Mouse (Mus musculus) embryonic facial prominence, embryonic 10.5 days (tissue): Measurements from ENCODE around the gene Zfp160. TPM values are rescaled to one million over a fixed set of nuclear protein-coding genes. Genes with fewer than 3 reads are reported as not detected.
"Not testable (repeated sequence)": the region's sequence is repeated elsewhere in the genome, so short reads cannot be mapped to it uniquely, and the experiment has no call there.

ENCODE experiments used
- DNase-seq: peaks from one replicate; pipeline ENCODE4 v3.0.0-alpha.2; 2017; ENCODE audit warnings: low spot score
- H3K27ac ChIP-seq: fragments of 300-500 bp; sonication (generic); replicated peaks from 2 replicates; pipeline ENCODE4 v1.5.1; 2016; ENCODE audit warnings: mild to moderate bottlenecking
- H3K27me3 ChIP-seq: fragments of 300-500 bp; sonication (generic); replicated peaks from 2 replicates; pipeline ENCODE4 v1.6.1; 2016; ENCODE audit warnings: low read depth, mild to moderate bottlenecking; ENCODE audit not compliant: poor library complexity, severe bottlenecking
- H3K36me3 ChIP-seq: fragments of 300-500 bp; sonication (generic); replicated peaks from 2 replicates; pipeline ENCODE4 v1.6.1; 2016; ENCODE audit warnings: mild to moderate bottlenecking, moderate library complexity
- H3K4me1 ChIP-seq: fragments of 300-500 bp; sonication (generic); 2 replicates; pipeline ENCODE4 v1.6.1; 2016
- H3K4me3 ChIP-seq: fragments of 300-500 bp; sonication (generic); 2 replicates; pipeline ENCODE4 v1.5.1; 2016; ENCODE audit warnings: mild to moderate bottlenecking, moderate library complexity
- H3K9me3 ChIP-seq: fragments of 300-500 bp; sonication (generic); 2 replicates; pipeline ENCODE4 v1.6.1; 2016; ENCODE audit warnings: mild to moderate bottlenecking
- WGBS: fragments of 180-500 bp; shearing (Covaris S2); methylation state at CpG from one replicate; pipeline ENCODE4 v1.1.7; 2016; 5-methylcytosine and 5-hydroxymethylcytosine counted together
- polyA plus RNA-seq: library from polyadenylated mRNA; unstranded; fragments of >200 nt; fragmentation: Nextera tagmentation; extraction: Ambion mirVana; gene quantifications from 2 replicates; pipeline ENCODE4 v1.2.1, GENCODE M21; 2016

Zfp160 gene
- 18.0 and 18.1 TPM in 2 replicates for polyA plus RNA-seq

DNA sequence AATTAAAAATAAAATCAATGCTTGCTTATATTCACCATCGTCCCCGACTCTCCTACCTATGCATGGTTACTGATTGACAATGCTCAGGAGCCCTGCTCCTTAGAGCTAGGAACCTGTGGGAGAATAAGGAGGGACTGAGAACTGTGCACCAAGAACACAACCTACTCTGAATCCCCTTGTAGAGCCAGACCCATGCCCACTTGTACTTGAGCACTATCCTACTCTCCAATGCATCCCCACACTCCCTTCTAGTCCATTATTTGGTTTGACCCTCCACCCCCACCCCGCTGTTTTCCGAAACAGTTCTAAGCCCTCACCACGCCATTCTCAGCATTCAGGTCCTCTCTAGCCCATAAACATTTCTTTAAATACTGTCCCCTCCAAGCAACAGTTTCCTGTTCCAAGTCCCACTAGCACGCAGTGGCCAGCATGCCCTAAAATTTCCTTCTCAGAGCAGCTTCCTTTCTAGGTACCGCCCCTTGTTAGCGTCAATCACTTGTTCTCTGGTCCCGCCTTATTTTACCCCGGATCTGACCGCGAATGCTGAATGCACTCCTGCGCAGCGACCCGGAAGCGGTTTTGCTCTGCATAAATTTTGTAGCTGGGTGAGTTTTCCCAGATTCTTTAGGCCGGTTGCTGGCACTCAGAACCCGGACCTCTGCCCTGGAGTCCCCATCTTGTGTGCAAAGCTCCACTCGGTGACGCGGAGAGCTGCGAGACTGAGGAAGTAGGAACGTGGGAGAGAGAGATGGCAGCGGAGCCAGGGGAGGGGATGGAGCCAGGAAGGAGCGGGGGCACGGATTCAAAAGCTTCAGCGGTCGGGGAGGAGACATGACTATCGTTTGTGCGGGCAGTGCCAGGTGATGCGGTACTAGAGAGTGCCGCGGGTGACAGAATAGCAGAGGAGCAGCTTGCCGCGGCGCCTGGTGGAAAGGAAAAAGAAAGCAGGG is at the start of gene Zfp160:
Gene Zfp160 (plus strand): TSS at position 522 of the 950 bp plus-strand sequence.
- Histone ChIP-seq H3K27me3 (no peaks in the 10 kb centered on the region), H3K27ac (peak within 1 kb of the TSS; percentile 92), H3K4me3 (peak within 1 kb of the TSS; percentile 91), H3K4me1 (peaks cover 10% of the 10 kb centered on the region), H3K36me3 (peaks cover 23% of the 10 kb centered on the region), H3K9me3 (no peaks in the 10 kb centered on the region)
- WGBS = 6% methylated on average over 36 of the region's 36 CpGs
- DNase-seq = peak; percentile 87

DNA sequence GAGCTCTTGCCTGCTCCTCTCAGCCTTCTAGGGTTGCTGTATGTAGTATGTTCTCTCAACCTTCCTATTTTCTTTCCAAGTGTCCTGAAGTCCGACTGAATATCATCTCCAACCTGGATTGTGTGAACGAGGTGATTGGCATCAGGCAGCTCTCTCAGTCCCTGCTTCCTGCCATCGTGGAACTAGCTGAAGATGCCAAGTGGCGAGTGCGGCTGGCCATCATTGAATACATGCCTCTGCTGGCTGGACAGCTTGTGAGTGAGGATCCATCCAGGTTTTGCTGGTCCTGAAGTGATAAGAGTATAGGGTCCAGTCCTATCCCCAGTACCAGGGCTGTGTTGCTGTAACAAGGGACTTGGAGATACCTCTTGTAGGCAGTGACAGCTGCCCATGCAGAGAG is 48.3 kb upstream of the Zfp160 start:
- Histone ChIP-seq H3K27ac (no peak overlapping the region), H3K4me1 (no peaks in the 10 kb centered on the region), H3K4me3 (no peak overlapping the region), H3K36me3 (peaks cover 100% of the 10 kb centered on the region), H3K27me3 (no peaks in the 10 kb centered on the region), H3K9me3 (no peaks in the 10 kb centered on the region)
- 96% methylated on average over 5 of the region's 5 CpGs for WGBS
- DNase-seq = no peak

DNA sequence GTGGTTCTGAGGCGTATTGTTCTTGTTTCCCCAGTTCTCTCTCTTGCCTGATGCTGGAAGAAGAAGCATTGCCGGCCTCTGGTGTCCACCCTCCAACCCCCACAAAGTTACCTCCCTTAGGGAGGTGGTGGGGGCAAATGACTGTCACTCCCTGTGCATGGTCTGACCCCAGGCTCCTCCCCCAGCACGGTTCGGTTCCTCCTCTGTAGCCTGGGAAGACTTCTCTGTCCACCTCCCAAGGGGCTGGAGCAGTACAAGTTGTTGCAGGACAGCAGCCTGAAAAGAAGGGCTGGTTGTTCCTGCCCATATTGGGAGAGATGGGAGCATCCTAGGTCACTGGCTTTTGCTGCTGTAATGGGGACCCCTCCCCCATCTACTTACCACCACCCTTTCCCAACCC is 43.3 kb upstream of the Zfp160 start:
- H3K9me3 ChIP-seq = no peaks in the 10 kb centered on the region
- no peak overlapping the region for H3K4me3 ChIP-seq
- H3K27ac ChIP-seq = no peak overlapping the region
- H3K4me1 ChIP-seq = no peaks in the 10 kb centered on the region
- H3K27me3 ChIP-seq = no peaks in the 10 kb centered on the region
- no peak for DNase-seq
- peaks cover 96% of the 10 kb centered on the region for H3K36me3 ChIP-seq
- WGBS = 92% methylated on average over 4 of the region's 4 CpGs

DNA sequence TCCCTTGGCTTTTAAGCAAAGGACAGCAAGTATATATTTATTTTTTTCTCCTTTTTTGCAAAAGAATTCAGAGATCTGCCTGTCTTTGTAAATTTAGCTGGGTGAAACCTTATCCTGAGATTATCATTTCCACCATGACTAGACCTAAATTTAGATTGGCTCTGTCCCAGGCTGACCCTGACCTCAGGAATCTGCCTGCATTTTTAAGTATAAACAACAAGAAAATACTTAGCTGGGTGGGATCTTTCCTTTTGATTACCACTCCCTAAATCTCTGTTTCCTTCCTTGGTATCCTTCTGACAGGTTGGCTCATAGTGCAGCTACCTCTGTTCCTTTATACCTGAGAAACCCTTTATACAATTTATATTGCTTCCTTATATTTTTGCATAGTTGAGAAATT is 42.0 kb upstream of the Zfp160 start:
- Histone ChIP-seq H3K27ac (no peak overlapping the region), H3K27me3 (no peaks in the 10 kb centered on the region), H3K36me3 (peaks cover 84% of the 10 kb centered on the region), H3K9me3 (no peaks in the 10 kb centered on the region), H3K4me1 (no peaks in the 10 kb centered on the region), H3K4me3 (no peak overlapping the region)
- no peak for DNase-seq

DNA sequence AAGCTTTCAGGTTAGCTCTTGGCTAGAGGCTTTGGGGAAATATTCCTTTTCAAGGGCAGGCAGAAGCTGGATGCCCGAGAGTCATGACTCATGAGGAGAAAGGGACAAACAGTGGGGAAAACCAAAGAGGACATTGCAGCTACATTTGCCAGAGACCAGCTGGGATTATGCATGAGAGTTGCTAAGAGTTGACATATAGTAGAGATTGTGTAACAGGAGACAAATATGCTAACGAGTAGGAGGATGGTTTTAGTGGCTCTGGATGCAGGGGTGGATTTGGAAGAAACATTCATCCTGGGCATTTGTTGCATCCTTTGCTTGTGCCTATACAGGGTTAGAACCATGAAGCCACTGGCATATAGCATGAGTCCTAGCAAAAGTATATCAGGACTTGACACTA is 15.0 kb upstream of the Zfp160 start:
- Histone ChIP-seq H3K9me3 (no peaks in the 10 kb centered on the region), H3K27ac (no peak overlapping the region), H3K27me3 (no peaks in the 10 kb centered on the region), H3K36me3 (no peaks in the 10 kb centered on the region), H3K4me1 (no peaks in the 10 kb centered on the region), H3K4me3 (no peak overlapping the region)
- DNase-seq = no peak
- WGBS = 82% methylated on average over 2 of the region's 2 CpGs

DNA sequence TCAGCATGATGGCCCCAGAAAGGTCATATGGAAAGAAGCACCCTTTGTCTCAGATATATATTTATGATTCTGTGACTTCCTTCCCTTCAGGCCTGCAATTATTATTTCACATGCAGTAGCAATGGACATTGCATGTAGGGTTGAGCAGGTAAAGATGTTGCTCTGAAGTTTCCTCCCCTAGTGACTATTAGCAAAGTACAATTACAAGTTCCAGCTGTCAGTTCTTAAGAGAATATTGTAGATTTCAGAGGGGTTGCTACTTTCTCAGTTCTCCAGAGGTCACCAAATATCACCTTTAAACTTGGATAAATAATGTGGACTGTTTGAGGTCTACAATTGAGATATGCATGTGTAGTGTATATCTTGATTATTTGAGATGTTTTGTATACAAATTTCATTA is 12.3 kb upstream of the Zfp160 start, which contains the start of gene Vmn1r233:
Gene Vmn1r233 (minus strand): TSS at position 101 of the 400 bp plus-strand sequence.
- H3K4me3 ChIP-seq = no peak within 1 kb of the TSS
- H3K9me3 ChIP-seq = no peaks in the 10 kb centered on the region
- H3K36me3 ChIP-seq = no peaks in the 10 kb centered on the region
- H3K27me3 ChIP-seq = no peaks in the 10 kb centered on the region
- no peak for DNase-seq
- H3K4me1 ChIP-seq = no peaks in the 10 kb centered on the region
- H3K27ac ChIP-seq = no peak within 1 kb of the TSS

DNA sequence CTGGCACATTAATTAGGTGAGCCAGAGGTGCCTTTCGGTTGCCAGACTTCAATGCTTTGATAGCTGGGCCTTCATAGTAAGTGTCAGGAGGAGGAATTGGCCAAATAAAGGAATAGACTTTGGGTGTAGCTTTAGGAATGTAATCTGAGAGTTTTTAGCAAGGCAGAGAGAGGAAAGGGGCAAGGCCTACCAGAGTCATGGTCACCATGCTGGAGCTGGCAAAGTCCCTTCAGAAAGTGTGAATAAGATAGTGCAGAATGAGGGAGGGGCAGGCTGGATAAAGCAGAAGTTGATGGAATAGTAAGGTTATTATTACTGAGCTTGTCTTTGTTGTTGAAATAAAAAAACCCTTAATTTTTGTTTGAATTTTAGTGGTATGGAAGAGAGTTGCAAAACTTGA is 1.0 kb downstream of the Zfp160 start:
- H3K27me3 ChIP-seq = no peaks in the 10 kb centered on the region
- H3K36me3 ChIP-seq = peaks cover 30% of the 10 kb centered on the region
- peak overlapping the region; percentile 91 for H3K4me3 ChIP-seq
- peaks cover 10% of the 10 kb centered on the region for H3K4me1 ChIP-seq
- DNase-seq = no peak
- WGBS = 37% methylated on average over 1 of the region's 1 CpGs
- H3K9me3 ChIP-seq = no peaks in the 10 kb centered on the region
- H3K27ac ChIP-seq = peak overlapping the region; percentile 92

DNA sequence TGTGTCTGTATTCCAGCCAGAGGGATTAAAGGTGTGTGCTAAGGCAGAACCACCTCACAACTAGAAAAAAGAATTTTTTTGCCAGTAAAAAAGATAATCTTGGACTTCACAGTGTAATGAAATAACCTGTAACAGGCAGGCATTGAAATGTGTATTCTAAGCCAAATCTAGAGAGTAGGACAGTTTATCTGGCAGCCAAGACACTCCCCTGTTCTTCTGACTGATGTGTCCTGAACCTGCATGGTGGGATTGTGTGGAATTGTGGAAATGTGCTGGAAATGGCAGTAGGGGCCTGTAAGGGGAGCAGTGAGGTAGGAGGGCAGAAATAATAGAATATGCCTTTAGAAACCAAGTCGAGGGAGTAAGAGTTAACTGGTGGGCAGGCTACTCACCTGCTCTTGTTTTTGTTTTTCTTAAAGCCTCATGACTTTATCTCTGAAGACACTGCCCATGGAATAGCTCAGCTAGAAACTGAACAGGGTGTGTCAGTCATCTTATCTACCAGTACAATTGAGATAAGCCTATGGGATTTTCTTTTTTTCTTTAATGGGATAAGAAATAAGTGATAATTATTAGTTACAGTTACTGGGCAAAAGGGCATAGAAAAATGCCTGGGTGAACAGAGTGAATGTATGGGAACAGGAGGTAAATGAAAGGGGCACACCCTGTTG is 9.8 kb downstream of the Zfp160 start:
- H3K4me1 ChIP-seq = no peaks in the 10 kb centered on the region
- H3K27ac ChIP-seq = no peak overlapping the region
- H3K9me3 ChIP-seq = no peaks in the 10 kb centered on the region
- peaks cover 96% of the 10 kb centered on the region for H3K36me3 ChIP-seq
- no peak for DNase-seq
- 83% methylated on average over 1 of the region's 1 CpGs for WGBS
- H3K27me3 ChIP-seq = no peaks in the 10 kb centered on the region
- no peak overlapping the region for H3K4me3 ChIP-seq

DNA sequence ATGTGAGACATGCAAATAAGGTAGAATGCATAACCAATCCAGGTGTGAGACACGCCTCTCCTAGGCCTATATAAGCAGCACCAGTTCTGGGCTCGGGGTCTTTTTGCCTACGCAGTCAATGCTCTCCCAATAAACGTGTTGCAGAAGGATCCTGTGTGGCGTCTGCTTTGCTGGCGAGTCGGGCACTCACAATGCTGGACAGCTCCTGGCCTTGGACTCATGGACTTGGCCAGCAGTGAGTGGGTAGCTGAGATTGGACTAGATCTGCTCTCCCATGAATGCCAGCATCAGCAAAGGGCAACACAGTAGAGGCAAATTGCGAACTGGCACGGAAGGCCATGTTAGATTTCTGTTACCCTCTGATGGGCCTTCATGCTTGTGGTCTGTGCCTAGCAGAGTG is 39.3 kb downstream of the Zfp160 start:
- H3K36me3 ChIP-seq, H3K27me3 ChIP-seq, H3K9me3 ChIP-seq, H3K4me1 ChIP-seq, DNase-seq, H3K27ac ChIP-seq, H3K4me3 ChIP-seq: not testable (repeated sequence)
- WGBS = 91% methylated on average over 9 of the region's 9 CpGs

DNA sequence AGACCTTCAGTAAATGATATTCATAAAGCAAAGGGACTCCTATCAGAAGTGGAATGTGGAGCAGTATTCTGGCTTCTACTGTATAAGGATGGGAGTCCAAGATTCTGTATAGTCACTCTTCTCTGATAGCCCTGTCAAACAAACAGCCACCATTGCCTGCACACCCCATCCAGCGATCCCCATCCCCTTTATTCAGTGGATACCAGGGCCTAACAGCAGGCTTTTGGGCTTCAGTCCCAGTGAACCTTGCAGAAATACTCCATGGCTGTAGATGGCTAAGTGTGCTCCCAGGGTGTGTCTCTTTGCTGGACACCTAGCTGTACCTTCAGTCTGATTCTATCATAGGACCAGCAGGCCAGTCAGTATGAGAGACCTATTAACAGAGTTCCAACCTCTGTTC is 42.2 kb downstream of the Zfp160 start:
- H3K36me3 ChIP-seq = no peaks in the 10 kb centered on the region

DNA sequence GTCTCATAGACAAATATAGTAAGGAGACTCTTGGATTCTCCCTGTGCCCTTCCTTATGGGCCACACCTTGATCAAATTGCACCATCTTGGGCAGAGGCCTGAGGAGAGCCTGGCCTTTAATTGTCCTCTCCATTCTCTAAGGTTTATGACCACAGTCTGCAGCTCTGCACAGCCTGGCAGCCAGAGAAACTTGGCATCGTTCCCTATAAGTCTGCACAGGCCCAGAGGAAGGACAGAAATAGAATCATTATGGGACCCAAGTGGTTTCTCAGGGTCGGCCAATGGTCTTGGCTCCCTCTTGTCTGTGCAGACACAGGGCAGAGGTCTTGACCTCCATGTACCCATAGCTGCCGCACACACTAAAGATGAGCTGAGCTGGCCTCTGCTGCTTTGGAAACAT is 42.6 kb downstream of the Zfp160 start:
- WGBS = no CpG with 5 or more reads among the region's 3 CpGs
- H3K36me3 ChIP-seq, H3K27ac ChIP-seq, H3K9me3 ChIP-seq, DNase-seq, H3K4me1 ChIP-seq, H3K4me3 ChIP-seq, H3K27me3 ChIP-seq: not testable (repeated sequence)

More for the DNA sequence above, 42.2 kb downstream of the Zfp160 start:
- no peak overlapping the region for H3K27ac ChIP-seq
- WGBS = 75% methylated on average over 1 of the region's 1 CpGs
- H3K4me3 ChIP-seq = no peak overlapping the region
- DNase-seq = no peak
- peaks cover 5% of the 10 kb centered on the region; the same call in 1 of the 2 replicates for H3K9me3 ChIP-seq
- no peaks in the 10 kb centered on the region for H3K4me1 ChIP-seq
- H3K27me3 ChIP-seq = no peaks in the 10 kb centered on the region

DNA sequence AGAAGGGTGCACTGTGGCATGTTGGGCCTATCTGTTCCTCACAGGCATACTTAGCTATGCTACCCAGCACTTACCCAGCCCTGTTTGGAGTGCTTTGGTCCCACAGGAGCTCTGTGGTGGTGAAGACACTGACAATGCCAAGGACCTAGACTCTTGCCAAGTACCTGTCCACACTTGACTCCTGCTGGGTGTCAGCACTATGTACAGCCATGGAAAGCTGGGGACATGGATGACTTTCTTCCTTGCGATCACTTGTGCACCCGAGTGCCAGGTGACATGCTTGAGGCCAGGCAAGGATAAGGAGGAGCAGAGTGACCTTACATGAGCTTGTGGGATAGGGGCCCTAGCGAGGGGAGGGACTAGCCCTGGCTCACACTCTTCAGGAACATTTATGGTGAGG is 43.2 kb downstream of the Zfp160 start:
- 88% methylated on average over 3 of the region's 3 CpGs for WGBS
- H3K9me3 ChIP-seq, H3K4me1 ChIP-seq, H3K27me3 ChIP-seq, H3K4me3 ChIP-seq, H3K36me3 ChIP-seq, DNase-seq, H3K27ac ChIP-seq: not testable (repeated sequence)

DNA sequence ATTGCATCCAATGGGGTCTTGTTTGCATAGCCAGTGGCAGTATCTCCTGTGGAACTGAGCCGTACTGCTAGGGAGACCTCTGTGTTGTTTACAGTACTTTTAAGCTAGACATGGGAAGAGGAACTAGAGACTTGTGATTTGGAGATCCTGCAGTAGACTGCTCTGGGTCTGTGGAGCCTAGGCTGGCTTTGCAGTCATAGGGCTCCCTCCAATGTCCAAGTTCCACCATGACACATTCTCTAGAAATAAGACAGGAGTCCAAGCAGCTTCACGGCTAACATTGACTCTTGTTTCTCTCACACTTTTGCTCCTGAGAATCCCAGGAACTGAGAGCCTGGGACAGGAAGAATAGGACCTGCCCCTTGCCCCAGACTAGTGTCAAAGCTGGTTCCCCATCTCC is 44.6 kb downstream of the Zfp160 start:
- H3K27ac ChIP-seq = no peak overlapping the region
- WGBS = 89% methylated on average over 2 of the region's 2 CpGs
- no peak for DNase-seq
- peaks cover 2% of the 10 kb centered on the region; the same call in 1 of the 2 replicates for H3K9me3 ChIP-seq
- no peak overlapping the region for H3K4me3 ChIP-seq
- no peaks in the 10 kb centered on the region for H3K27me3 ChIP-seq
- no peaks in the 10 kb centered on the region for H3K4me1 ChIP-seq
- no peaks in the 10 kb centered on the region for H3K36me3 ChIP-seq
